Mouse (Mus musculus) kidney, postnatal 36 days (tissue): ENCODE results near the gene Erap1.
"Not testable (repeated sequence)": the region's sequence is repeated elsewhere in the genome, so short reads cannot be mapped to it uniquely, and the experiment has no call there.

Experiments
- DNase-seq, 2 experiments: peaks; one replicate each; pipeline ENCODE4 v3.0.0; 2021 to 2022; ENCODE audit warnings: mixed read lengths in 2 of 2

The Erap1 gene

DNA sequence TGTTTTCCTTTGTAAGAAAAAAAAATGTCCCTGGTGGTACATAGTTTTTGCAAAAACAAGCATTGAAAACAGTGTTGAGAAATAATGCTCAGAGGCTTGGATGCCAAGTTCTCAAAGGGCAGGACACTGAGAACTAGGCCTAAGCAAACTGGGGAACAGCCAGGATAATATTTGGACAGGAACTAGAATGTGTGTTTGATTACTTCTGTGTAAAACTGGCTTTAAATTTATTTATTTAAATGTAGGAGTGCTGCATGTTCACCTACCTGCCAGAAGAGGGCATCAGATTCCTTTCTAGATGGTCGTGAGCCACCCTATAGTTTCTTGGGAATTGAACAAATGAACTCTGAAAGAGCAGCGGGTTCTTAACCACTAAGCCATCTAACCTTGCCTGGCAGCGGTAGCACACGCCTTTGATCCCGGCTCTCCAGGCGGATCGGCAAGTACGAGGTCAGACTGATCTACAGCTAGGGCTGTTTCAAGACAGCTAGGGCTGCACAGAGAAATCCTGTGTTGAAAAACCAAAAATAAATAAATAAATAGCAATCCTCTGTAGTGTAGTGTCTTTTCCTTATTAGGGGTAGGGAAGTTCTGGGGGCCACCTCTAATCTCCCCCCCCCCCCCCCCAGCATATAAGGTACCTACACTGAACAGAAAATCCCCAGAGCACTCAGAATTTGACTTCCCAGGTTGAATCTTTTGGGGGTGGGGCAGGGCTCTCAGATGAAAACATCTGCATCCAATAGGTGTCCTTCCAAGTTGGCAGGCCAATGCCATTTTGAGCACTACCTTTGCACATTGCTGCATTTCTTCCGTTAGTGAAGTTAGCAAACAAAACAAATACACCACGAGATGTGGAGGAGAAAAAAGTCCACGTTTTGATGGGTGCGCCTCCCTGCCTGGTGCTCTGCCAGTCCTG lies at the start of gene Erap1:
TSS of gene Erap1 (plus strand) at position 776 of the 919 bp plus-strand sequence.
- peak; percentile 34 to 46 for DNase-seq

DNA sequence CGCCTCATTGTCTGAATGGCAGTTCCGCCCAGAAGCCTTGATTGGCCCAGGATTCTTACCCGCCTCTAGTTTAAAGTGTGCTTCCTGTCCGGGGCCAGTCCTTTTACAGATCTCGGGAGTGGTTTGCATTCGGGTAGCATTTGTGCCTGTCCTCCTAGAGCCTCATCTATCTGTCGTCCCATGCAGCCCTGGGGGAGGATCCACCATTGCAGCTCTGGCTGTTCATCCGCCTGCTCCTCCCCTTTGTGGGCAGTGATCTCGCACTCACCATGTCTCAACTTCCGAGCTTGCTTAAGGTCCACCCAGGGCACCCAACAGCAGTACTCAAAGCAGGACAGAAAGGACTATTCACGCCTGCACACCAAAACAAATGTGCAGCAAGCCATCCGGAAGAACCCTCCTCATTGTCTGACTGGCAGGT lies 48.0 kb upstream of the Erap1 start:
- DNase-seq = peak; percentile 13 to 19

DNA sequence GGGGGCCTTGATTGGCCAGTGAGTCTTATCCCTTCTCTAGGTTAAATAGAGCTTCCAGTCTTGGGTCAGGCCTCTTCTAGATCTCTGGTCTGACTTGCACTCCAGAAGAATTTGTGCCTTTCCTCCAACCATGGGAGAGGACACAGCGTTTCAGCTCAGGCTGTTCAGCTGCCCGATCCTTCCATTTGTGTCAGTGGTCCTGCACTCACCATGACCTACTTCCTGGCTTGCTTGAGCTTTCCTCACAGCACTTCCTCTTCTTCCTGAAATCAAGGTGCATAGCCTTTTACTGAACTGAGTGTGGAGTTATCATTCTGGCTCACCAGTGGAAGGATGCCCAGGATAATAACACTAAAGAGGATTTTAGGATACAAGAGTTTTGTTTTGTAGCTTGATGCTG lies 47.5 kb upstream of the Erap1 start:
- DNase-seq = not testable (repeated sequence)

DNA sequence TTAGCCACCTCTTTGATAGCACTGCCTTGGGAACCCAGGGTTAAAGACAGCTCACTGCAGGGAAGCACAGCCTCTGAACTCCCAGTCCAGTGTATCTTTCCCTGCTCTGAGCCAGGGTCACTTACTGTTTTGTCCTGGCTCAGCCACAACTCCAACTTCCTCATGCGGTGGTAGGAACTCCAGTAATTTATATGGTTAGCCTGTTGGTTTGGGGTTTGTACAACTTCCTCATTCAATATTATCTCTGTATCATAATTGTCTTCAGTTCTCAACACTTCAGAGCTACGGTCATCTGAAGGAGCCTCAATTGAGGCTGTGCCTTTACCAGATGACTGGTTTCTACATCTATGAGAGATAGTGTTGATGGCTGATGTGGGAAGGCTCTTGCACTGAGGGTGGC lies 42.3 kb upstream of the Erap1 start:
- DNase-seq = not testable (repeated sequence)

- DNase-seq = not testable (repeated sequence)
Measured at GRCm38 (mm10) chr13:74601776-74602175, 37.6 kb upstream of the Erap1 start.

DNA sequence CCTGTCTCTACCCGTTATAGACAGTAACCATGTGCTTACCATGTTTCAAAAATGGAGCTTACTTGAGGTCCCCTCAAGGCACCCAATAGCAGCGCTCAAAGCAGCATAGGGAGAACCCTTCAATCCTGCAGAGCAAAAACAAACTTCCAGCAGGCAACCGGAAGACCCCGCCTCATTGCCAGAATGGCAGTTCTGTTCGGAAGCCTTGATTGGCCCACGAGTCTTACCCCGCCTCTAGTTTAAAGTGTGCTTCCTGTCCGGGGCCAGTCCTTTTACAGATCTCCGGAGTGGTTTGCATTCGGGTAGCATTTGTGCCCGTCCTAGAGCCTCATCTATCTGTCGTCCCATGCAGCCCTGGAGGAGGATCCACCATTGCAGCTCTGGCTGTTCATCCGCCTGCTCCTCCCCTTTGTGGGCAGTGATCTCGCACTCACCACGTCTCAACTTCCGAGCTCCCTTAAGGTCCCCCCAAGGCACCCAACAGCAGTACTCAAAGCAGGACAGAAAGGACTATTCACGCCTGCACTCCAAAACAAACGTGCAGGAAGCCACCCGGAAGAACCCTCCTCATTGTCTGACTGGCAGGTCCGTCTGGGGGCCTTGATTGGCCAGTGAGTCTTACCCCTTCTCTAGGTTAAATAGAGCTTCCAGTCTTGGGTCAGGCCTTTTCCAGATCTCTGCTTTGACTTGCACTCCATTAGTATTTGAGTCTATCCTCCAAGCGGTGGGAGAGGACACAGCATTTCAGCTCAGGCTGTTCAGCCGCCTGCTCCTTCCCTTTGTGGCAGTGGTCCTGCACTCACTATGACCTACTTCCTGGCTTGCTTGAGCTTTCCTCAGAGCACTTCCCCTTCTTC lies 22.0 kb upstream of the Erap1 start:
- peak; percentile 85 to 86 for DNase-seq

GRCm38 (mm10) chr13:74632327-74632726 lies 7.0 kb upstream of the Erap1 start:
- no peak for DNase-seq

- DNase-seq = no peak
Measured at GRCm38 (mm10) chr13:74632857-74633256, 6.5 kb upstream of the Erap1 start.

- DNase-seq = peak; percentile 89 to 91
Measured at GRCm38 (mm10) chr13:74639712-74640522, 549 bp downstream of the Erap1 start.

- DNase-seq = not testable (repeated sequence)
Measured at GRCm38 (mm10) chr13:74640523-74640920, 1.2 kb downstream of the Erap1 start.

DNA sequence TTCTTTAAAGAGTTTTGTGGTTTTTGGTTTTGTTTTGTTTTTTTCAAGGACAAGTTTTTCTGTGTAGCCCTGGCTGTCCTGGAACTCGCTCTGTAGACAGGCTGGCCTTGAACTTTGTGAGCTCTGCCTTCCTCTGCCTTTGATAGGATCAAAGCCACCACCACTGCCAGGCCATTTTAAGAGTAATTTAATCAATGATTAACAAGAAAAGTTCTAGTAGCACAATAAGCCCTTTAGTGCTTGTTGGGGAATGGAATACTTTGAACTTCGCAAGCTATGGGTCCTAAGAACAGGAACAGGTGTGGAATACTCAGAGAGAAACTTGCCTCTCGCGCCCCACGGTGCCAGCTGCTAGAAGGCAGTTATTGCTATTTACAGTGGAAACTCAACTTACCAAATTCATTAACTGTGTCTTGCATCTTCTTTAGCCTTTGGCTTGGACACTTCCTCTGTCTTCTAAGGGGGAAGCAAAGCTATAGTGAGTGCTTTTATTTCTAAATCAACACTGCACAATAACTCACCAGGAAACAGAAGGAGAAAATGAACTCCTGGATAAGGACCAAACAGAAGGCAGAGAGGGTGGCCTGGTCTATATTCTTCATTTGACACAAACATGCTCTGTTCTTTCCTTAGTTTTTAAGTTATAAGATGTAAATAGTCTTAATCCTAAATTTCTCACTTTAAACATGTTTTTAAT lies 56.3 kb downstream of the Erap1 start:
- DNase-seq = no peak

GRCm38 (mm10) chr13:74696225-74696624 lies 56.9 kb downstream of the Erap1 start:
- no peak for DNase-seq

DNA sequence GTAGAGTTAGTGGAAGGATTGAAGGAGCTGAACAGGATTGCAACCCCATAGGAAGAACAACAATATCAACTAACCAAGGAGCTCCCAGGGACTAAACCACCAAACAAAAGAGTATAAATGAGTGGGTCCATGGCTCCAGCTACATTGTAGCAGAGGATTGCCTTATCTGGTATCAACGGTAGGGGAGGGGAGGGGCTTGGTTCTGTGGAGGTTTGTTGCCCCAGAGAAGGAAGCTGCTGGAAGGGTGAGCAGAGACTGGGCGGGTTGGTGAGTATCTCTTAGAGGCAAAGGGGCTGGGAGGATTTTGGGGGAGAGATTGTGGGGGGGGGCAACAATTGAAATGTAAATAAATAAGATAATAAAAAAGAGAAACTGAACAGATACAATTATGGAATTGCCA lies 79.6 kb downstream of the Erap1 start:
- DNase-seq = no peak

DNA sequence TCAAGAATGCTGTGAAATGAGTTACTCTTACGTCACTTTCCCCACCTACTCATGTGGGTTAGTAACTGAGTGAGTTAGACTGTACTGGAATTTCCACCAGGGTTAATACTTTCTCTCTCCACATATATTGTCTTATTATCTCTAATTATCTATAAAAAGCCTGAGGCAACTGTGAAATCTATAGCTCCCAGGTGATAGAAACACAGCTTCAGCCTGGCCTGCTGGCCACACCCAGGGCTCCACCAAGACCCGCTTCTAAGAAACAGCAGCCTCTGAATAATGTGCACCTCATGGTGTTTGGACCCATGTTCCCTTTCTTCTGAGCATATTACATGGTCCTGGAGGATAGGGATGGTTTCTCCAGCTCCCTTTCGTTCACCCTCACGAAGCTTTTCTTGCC lies 94.4 kb downstream of the Erap1 start:
- DNase-seq = no peak

- DNase-seq = no peak
Measured at GRCm38 (mm10) chr13:74735834-74736233, 96.5 kb downstream of the Erap1 start.

- no peak for DNase-seq
Measured at GRCm38 (mm10) chr13:74736396-74736795, 97.0 kb downstream of the Erap1 start.
